Mouse (Mus musculus) olfactory bulb, adult 2 months (tissue): ENCODE results near the gene Chn2.

Experiments used
- CTCF ChIP-seq: fragments of 200-500 bp; IDR thresholded peaks from 2 replicates; pipeline ENCODE4 v1.5.1; 2012; ENCODE audit warnings: low read depth, mild to moderate bottlenecking, low read length, moderate library complexity; ENCODE audit not compliant: insufficient read depth
- POLR2A ChIP-seq: fragments of 200-500 bp; IDR thresholded peaks from 2 replicates; pipeline ENCODE4 v1.6.1; 2012; ENCODE audit warnings: mild to moderate bottlenecking, low read depth, low read length, moderate library complexity; ENCODE audit not compliant: insufficient read depth

GRCm38 (mm10) chr6:54085009-54085408 is 45.7 kb downstream of the Chn2 start:
- TF ChIP-seq CTCF (no peak), POLR2A (no peak)
